Mouse (Mus musculus) embryonic facial prominence, embryonic 13.5 days (tissue): ENCODE measurements around the gene Prdx1. TPM values are rescaled to one million over a fixed set of nuclear protein-coding genes. Genes with fewer than 3 reads are reported as not detected.
"Not testable (repeated sequence)": the region's sequence is repeated elsewhere in the genome, so short reads cannot be mapped to it uniquely, and the experiment has no call there.

Experiments
- ATAC-seq: fragments of 200-750 bp; cut with Nextera tagmentation; 2 replicates; pipeline ENCODE4 v1.8.0; 2017; ENCODE audit warnings: low read depth; ENCODE audit not compliant: insufficient number of reproducible peaks, insufficient read depth, low FRiP score, low TSS enrichment
- H3K27ac ChIP-seq: fragments of 300-500 bp; sonication (generic); 2 replicates; pipeline ENCODE4 v1.5.1; 2015; ENCODE audit warnings: moderate library complexity, mild to moderate bottlenecking, inconsistent platforms
- H3K27me3 ChIP-seq: fragments of 300-500 bp; sonication (generic); 2 replicates; pipeline ENCODE4 v1.6.1; 2015; ENCODE audit warnings: mild to moderate bottlenecking, inconsistent platforms
- H3K36me3 ChIP-seq: fragments of 300-500 bp; sonication (generic); 2 replicates; pipeline ENCODE4 v1.6.1; 2015; ENCODE audit warnings: mild to moderate bottlenecking, inconsistent platforms
- H3K4me1 ChIP-seq: fragments of 300-500 bp; sonication (generic); 2 replicates; pipeline ENCODE4 v1.6.1; 2015; ENCODE audit warnings: inconsistent platforms
- H3K4me2 ChIP-seq: fragments of 300-500 bp; sonication (generic); 2 replicates; pipeline ENCODE4 v1.6.1; 2015; ENCODE audit warnings: moderate library complexity, mild to moderate bottlenecking, inconsistent platforms
- H3K4me3 ChIP-seq: fragments of 300-500 bp; sonication (generic); 2 replicates; pipeline ENCODE4 v1.5.1; 2015; ENCODE audit warnings: mild to moderate bottlenecking, inconsistent platforms
- H3K9ac ChIP-seq: fragments of 300-500 bp; sonication (generic); 2 replicates; pipeline ENCODE4 v1.6.1; 2015; ENCODE audit warnings: mild to moderate bottlenecking, inconsistent platforms
- H3K9me3 ChIP-seq: fragments of 300-500 bp; sonication (generic); 2 replicates; pipeline ENCODE4 v1.6.1; 2016; ENCODE audit warnings: inconsistent platforms
- WGBS: fragments of 180-500 bp; shearing (Covaris S2); methylation state at CpG from one replicate; pipeline ENCODE4 v1.1.7; 2015; ENCODE audit warnings: mixed read lengths; 5-methylcytosine and 5-hydroxymethylcytosine counted together
- polyA plus RNA-seq: library from polyadenylated mRNA; unstranded; fragments of >200 nt; fragmentation: Nextera tagmentation; extraction: Ambion mirVana; gene quantifications from 2 replicates; pipeline ENCODE4 v1.2.1, GENCODE M21; 2015

Prdx1 gene
- polyA plus RNA-seq, 1 experiment from 2014 or later: 1,215 TPM

- WGBS: 61% methylated on average over 5 of the region's 5 CpGs
- Histone ChIP-seq H3K9me3 (no peaks in the 10 kb centered on the region), H3K4me2 (no peak overlapping the region)
Measured at GRCm38 (mm10) chr4:116679141-116679540, 6.2 kb upstream of the Prdx1 start.

GRCm38 (mm10) chr4:116680521-116680920 lies 4.8 kb upstream of the Prdx1 start:
- WGBS: 88% methylated on average over 4 of the region's 4 CpGs
- not testable (repeated sequence) for H3K4me1 ChIP-seq, H3K9ac ChIP-seq, H3K27me3 ChIP-seq, H3K9me3 ChIP-seq, H3K27ac ChIP-seq, H3K4me3 ChIP-seq, H3K4me2 ChIP-seq, H3K36me3 ChIP-seq, ATAC-seq

More at GRCm38 (mm10) chr4:116679141-116679540, 6.2 kb upstream of the Prdx1 start:
- Histone ChIP-seq H3K27me3 (no peaks in the 10 kb centered on the region), H3K4me3 (no peak overlapping the region), H3K4me1 (no peaks in the 10 kb centered on the region), H3K9ac (no peak overlapping the region), H3K36me3 (no peaks in the 10 kb centered on the region), H3K27ac (no peak overlapping the region)
- no peak for ATAC-seq

- Histone ChIP-seq H3K9ac (no peak overlapping the region), H3K27me3 (no peaks in the 10 kb centered on the region), H3K4me2 (no peak overlapping the region), H3K27ac (no peak overlapping the region), H3K4me1 (peaks cover 14% of the 10 kb centered on the region), H3K4me3 (no peak overlapping the region), H3K36me3 (peaks cover 14% of the 10 kb centered on the region), H3K9me3 (no peaks in the 10 kb centered on the region)
- no peak for ATAC-seq
- 88% methylated on average over 4 of the region's 4 CpGs for WGBS
Measured at GRCm38 (mm10) chr4:116683957-116684356, 1.4 kb upstream of the Prdx1 start.

- peak overlapping the region; percentile 86 for H3K9ac ChIP-seq
- no peak for ATAC-seq
- peak overlapping the region; percentile 67 for H3K4me2 ChIP-seq
- no peaks in the 10 kb centered on the region for H3K27me3 ChIP-seq
- no peaks in the 10 kb centered on the region for H3K9me3 ChIP-seq
- H3K27ac ChIP-seq: peak overlapping the region; percentile 98
- peak overlapping the region; percentile 74 for H3K4me3 ChIP-seq
- peaks cover 19% of the 10 kb centered on the region for H3K4me1 ChIP-seq
- WGBS: 55% methylated on average over 2 of the region's 2 CpGs
- peaks cover 21% of the 10 kb centered on the region for H3K36me3 ChIP-seq
Measured at GRCm38 (mm10) chr4:116684665-116685064, 679 bp upstream of the Prdx1 start.

- peaks cover 19% of the 10 kb centered on the region for H3K4me1 ChIP-seq
- peak overlapping the region; percentile 67 for H3K4me2 ChIP-seq
- peak overlapping the region; percentile 86 for H3K9ac ChIP-seq
- no peaks in the 10 kb centered on the region for H3K9me3 ChIP-seq
- peaks cover 42% of the 10 kb centered on the region for H3K36me3 ChIP-seq
- H3K27ac ChIP-seq: no peak overlapping the region
- 39% methylated on average over 1 of the region's 1 CpGs for WGBS
- H3K27me3 ChIP-seq: no peaks in the 10 kb centered on the region
- no peak for ATAC-seq
- peak overlapping the region; percentile 74 for H3K4me3 ChIP-seq
Measured at GRCm38 (mm10) chr4:116687041-116687440, 1.7 kb downstream of the Prdx1 start.

- Histone ChIP-seq H3K4me3 (no peak overlapping the region), H3K27ac (no peak overlapping the region), H3K4me2 (no peak overlapping the region), H3K4me1 (peaks cover 19% of the 10 kb centered on the region), H3K27me3 (no peaks in the 10 kb centered on the region), H3K36me3 (peaks cover 63% of the 10 kb centered on the region), H3K9ac (no peak overlapping the region), H3K9me3 (no peaks in the 10 kb centered on the region)
- 85% methylated on average over 4 of the region's 4 CpGs for WGBS
- no peak for ATAC-seq
Measured at GRCm38 (mm10) chr4:116689309-116689876, 4.0 kb downstream of the Prdx1 start.

GRCm38 (mm10) chr4:116692146-116692545 lies 6.8 kb downstream of the Prdx1 start:
- 88% methylated on average over 2 of the region's 2 CpGs for WGBS

GRCm38 (mm10) chr4:116693785-116694184 lies 8.4 kb downstream of the Prdx1 start:
- Histone ChIP-seq H3K27me3 (no peaks in the 10 kb centered on the region), H3K27ac (no peak overlapping the region), H3K9ac (no peak overlapping the region), H3K4me3 (no peak overlapping the region), H3K4me1 (0 out of 2 replicates have a peak, but pooled peaks cover 5% of the 10 kb centered on the region), H3K4me2 (no peak overlapping the region), H3K36me3 (peaks cover 90% of the 10 kb centered on the region), H3K9me3 (no peaks in the 10 kb centered on the region)
- 71% methylated on average over 2 of the region's 2 CpGs for WGBS
- no peak for ATAC-seq

More at GRCm38 (mm10) chr4:116692146-116692545, 6.8 kb downstream of the Prdx1 start:
- Histone ChIP-seq H3K4me3 (no peak overlapping the region), H3K27ac (no peak overlapping the region), H3K36me3 (peaks cover 88% of the 10 kb centered on the region), H3K9me3 (no peaks in the 10 kb centered on the region), H3K4me1 (peaks cover 7% of the 10 kb centered on the region), H3K9ac (no peak overlapping the region), H3K27me3 (no peaks in the 10 kb centered on the region), H3K4me2 (no peak overlapping the region)
- ATAC-seq: no peak

- ATAC-seq: no peak
- no peak overlapping the region for H3K4me3 ChIP-seq
- H3K27ac ChIP-seq: no peak overlapping the region
- H3K9me3 ChIP-seq: no peaks in the 10 kb centered on the region
- peaks cover 69% of the 10 kb centered on the region for H3K36me3 ChIP-seq
- 85% methylated on average over 2 of the region's 2 CpGs for WGBS
- no peaks in the 10 kb centered on the region for H3K4me1 ChIP-seq
- H3K4me2 ChIP-seq: no peak overlapping the region
- no peak overlapping the region for H3K9ac ChIP-seq
- no peaks in the 10 kb centered on the region for H3K27me3 ChIP-seq
Measured at GRCm38 (mm10) chr4:116698693-116699342, 13.5 kb downstream of the Prdx1 start.

- Histone ChIP-seq H3K27ac (no peak overlapping the region), H3K4me2 (no peak overlapping the region), H3K27me3 (no peaks in the 10 kb centered on the region), H3K9ac (no peak overlapping the region), H3K4me3 (no peak overlapping the region), H3K9me3 (no peaks in the 10 kb centered on the region), H3K4me1 (no peaks in the 10 kb centered on the region), H3K36me3 (peaks cover 56% of the 10 kb centered on the region)
- no peak for ATAC-seq
- 80% methylated on average over 1 of the region's 1 CpGs for WGBS
Measured at GRCm38 (mm10) chr4:116700964-116701363, 15.6 kb downstream of the Prdx1 start.

GRCm38 (mm10) chr4:116703804-116704203 lies 18.5 kb downstream of the Prdx1 start:
- Histone ChIP-seq H3K27ac (no peak overlapping the region), H3K27me3 (no peaks in the 10 kb centered on the region), H3K9me3 (no peaks in the 10 kb centered on the region), H3K4me3 (no peak overlapping the region), H3K9ac (no peak overlapping the region), H3K4me1 (peaks cover 6% of the 10 kb centered on the region; the same call in 1 of the 2 replicates), H3K4me2 (no peak overlapping the region), H3K36me3 (peaks cover 33% of the 10 kb centered on the region)
- ATAC-seq: no peak
- WGBS: 36% methylated on average over 6 of the region's 6 CpGs

GRCm38 (mm10) chr4:116707666-116708065 lies 22.3 kb downstream of the Prdx1 start:
- no peaks in the 10 kb centered on the region for H3K27me3 ChIP-seq
- peak overlapping the region; percentile 52 for H3K4me3 ChIP-seq
- peak overlapping the region; percentile 68 for H3K9ac ChIP-seq
- H3K4me2 ChIP-seq: peak overlapping the region; percentile 93
- H3K9me3 ChIP-seq: no peaks in the 10 kb centered on the region
- peaks cover 13% of the 10 kb centered on the region for H3K4me1 ChIP-seq
- ATAC-seq: no peak
- WGBS: 11% methylated on average over 9 of the region's 9 CpGs
- peaks cover 19% of the 10 kb centered on the region for H3K36me3 ChIP-seq
- no peak overlapping the region for H3K27ac ChIP-seq
